In genomic region chr3:55227214-55227581, GRCm38 (mm10) we compare ENCODE assay signal across 10 mouse cellular contexts. TPM values are rescaled to one million over a fixed set of nuclear protein-coding genes. Genes with fewer than 3 reads are reported as not detected.
A peak's percentile ranks its signal among the peaks of the same experiment; 100 is the strongest.
DNase-seq lines count a peak whose midpoint lies in the region; ATAC-seq and TF ChIP-seq lines count a peak whose summit lies in the region.
"Had no signal": no experiment of that assay in that cellular context is flagged by ENCODE, and none has a peak within 500 bp of the region (broad histone marks: within the 10 kb centered on the region; RNA-seq: fewer than 3 reads in every experiment).

No protein-coding gene starts in this region.

- H3K27ac ChIP-seq in bone marrow macrophage, adult 2 months (ENCODE audit: insufficient read depth, low read depth, low read length) = no peak overlapping the region
- H3K27ac ChIP-seq in embryonic facial prominence, embryonic 14.5 days (replicated peaks; ENCODE audit: low read depth, low read length) = no peak overlapping the region
- no peak overlapping the region for H3K27ac ChIP-seq in hindbrain, embryonic 14.5 days
- H3K27ac ChIP-seq in midbrain, embryonic 12.5 days (replicated peaks) = no peak overlapping the region
- no peak overlapping the region for H3K27ac ChIP-seq in liver, postnatal 0 days (ENCODE audit: low read depth)

- H3K9ac ChIP-seq in embryonic facial prominence, embryonic 14.5 days (ENCODE audit: low read depth, low read length) = no peak overlapping the region
- H3K9ac ChIP-seq in hindbrain, embryonic 14.5 days = no peak overlapping the region
- no peak overlapping the region for H3K9ac ChIP-seq in midbrain, embryonic 12.5 days (replicated peaks)
- H3K9ac ChIP-seq in liver, postnatal 0 days (replicated peaks) = no peak overlapping the region

- peak overlapping the region; percentile 27; the same call in 1 of the 2 replicates for H3K4me3 ChIP-seq in bone marrow macrophage, adult 2 months (ENCODE audit: insufficient read depth, low read length)
- H3K4me3 ChIP-seq in embryonic facial prominence, embryonic 14.5 days (ENCODE audit: low read depth, low read length) = no peak overlapping the region
- no peak overlapping the region for H3K4me3 ChIP-seq in hindbrain, embryonic 14.5 days (replicated peaks; ENCODE audit: low read length)
- H3K4me3 ChIP-seq in midbrain, embryonic 12.5 days = 0 out of 2 replicates have a peak overlapping the region, but pooled peaks have one; percentile 14
- no peak overlapping the region for H3K4me3 ChIP-seq in liver, postnatal 0 days (ENCODE audit: low read depth, low read length)

- peaks cover 5% of the 10 kb centered on the region; the same call in 1 of the 2 replicates for H3K9me3 ChIP-seq in embryonic facial prominence, embryonic 14.5 days (ENCODE audit: control insufficient read depth, low read length)
- H3K9me3 ChIP-seq in hindbrain, embryonic 14.5 days (ENCODE audit: control insufficient read depth, low read length) = peaks cover 9% of the 10 kb centered on the region; the same call in 1 of the 2 replicates
- no peaks in the 10 kb centered on the region for H3K9me3 ChIP-seq in midbrain, embryonic 12.5 days
- no peaks in the 10 kb centered on the region for H3K9me3 ChIP-seq in liver, postnatal 0 days (ENCODE audit: low read length)

- peak; percentile 42; the same call in 1 of the 2 replicates for ATAC-seq in embryonic facial prominence, embryonic 14.5 days (ENCODE audit: low read depth)
- ATAC-seq in hindbrain, embryonic 14.5 days (ENCODE audit: low FRiP score) = no peak
- ATAC-seq in midbrain, embryonic 12.5 days (ENCODE audit: low FRiP score, low read depth) = peak; percentile 35; the same call in 1 of the 2 replicates
- ATAC-seq in liver, postnatal 0 days = no peak

- DNase-seq in embryonic facial prominence, embryonic 14.5 days (ENCODE audit: low spot score) = no peak
- no peak for DNase-seq in hindbrain, embryonic 14.5 days (ENCODE audit: low spot score)
- DNase-seq in urinary bladder, postnatal 25 days (ENCODE audit: low spot score) = no peak
- DNase-seq in thymus, postnatal 36 days = no peak
- no peak for DNase-seq in liver, postnatal 0 days
- DNase-seq: cerebellum, postnatal 36 days; kidney, adult 18-20 months had no signal

- no peak for TF ChIP-seq CTCF in bone marrow macrophage, adult 2 months (IDR thresholded peaks at IDR 0.05; ENCODE audit: low read depth, low read length)
- TF ChIP-seq CTCF in liver, postnatal 0 days (IDR thresholded peaks at IDR 0.05; ENCODE audit: low read depth) = no peak

- H3K4me2 ChIP-seq in embryonic facial prominence, embryonic 14.5 days (ENCODE audit: low read depth, low read length) = peak overlapping the region; percentile 35; the same call in 1 of the 2 replicates
- peak overlapping the region; percentile 41 for H3K4me2 ChIP-seq in hindbrain, embryonic 14.5 days (replicated peaks)
- peak overlapping the region; percentile 44 for H3K4me2 ChIP-seq in midbrain, embryonic 12.5 days (replicated peaks)
- H3K4me2 ChIP-seq in liver, postnatal 0 days (ENCODE audit: low read depth, low read length) = no peak overlapping the region

- no peak for TF ChIP-seq EP300 in liver, postnatal 0 days (IDR thresholded peaks at IDR 0.05; ENCODE audit: low read depth)

- no peak for TF ChIP-seq POLR2A in bone marrow macrophage, adult 2 months (IDR thresholded peaks at IDR 0.05; ENCODE audit: borderline replicate concordance, low read depth, low read length)

- 0 out of 2 replicates have a peak, but pooled peaks cover 3% of the 10 kb centered on the region for H3K27me3 ChIP-seq in embryonic facial prominence, embryonic 14.5 days (replicated peaks; ENCODE audit: control insufficient read depth, insufficient read depth, low read length)
- H3K27me3 ChIP-seq in hindbrain, embryonic 14.5 days (ENCODE audit: control insufficient read depth, insufficient read depth, low read length) = no peaks in the 10 kb centered on the region
- no peaks in the 10 kb centered on the region for H3K27me3 ChIP-seq in midbrain, embryonic 12.5 days
- no peaks in the 10 kb centered on the region for H3K27me3 ChIP-seq in liver, postnatal 0 days (ENCODE audit: insufficient read depth, low read length)

- H3K4me1 ChIP-seq in bone marrow macrophage, adult 2 months (ENCODE audit: control insufficient read depth, insufficient read depth, low read length) = peaks cover 10% of the 10 kb centered on the region
- H3K4me1 ChIP-seq in embryonic facial prominence, embryonic 14.5 days (ENCODE audit: control insufficient read depth, insufficient read depth, low read length) = peaks cover 9% of the 10 kb centered on the region; the same call in 1 of the 2 replicates
- H3K4me1 ChIP-seq in hindbrain, embryonic 14.5 days (replicated peaks; ENCODE audit: control insufficient read depth, insufficient read depth, low read length) = no peaks in the 10 kb centered on the region
- peaks cover 13% of the 10 kb centered on the region for H3K4me1 ChIP-seq in midbrain, embryonic 12.5 days
- H3K4me1 ChIP-seq in liver, postnatal 0 days (ENCODE audit: insufficient read depth) = no peaks in the 10 kb centered on the region

- 21% methylated on average over 4 of the region's 4 CpGs for WGBS in embryonic facial prominence, embryonic 14.5 days
- WGBS in hindbrain, embryonic 14.5 days = 38% methylated on average over 4 of the region's 4 CpGs
- 16% methylated on average over 4 of the region's 4 CpGs for WGBS in midbrain, embryonic 12.5 days
- WGBS in liver, postnatal 0 days (ENCODE audit: insufficient replicate concordance) = 16% methylated on average over 4 of the region's 4 CpGs

- no peaks in the 10 kb centered on the region for H3K36me3 ChIP-seq in embryonic facial prominence, embryonic 14.5 days (ENCODE audit: control insufficient read depth, insufficient read depth, low read length)
- no peaks in the 10 kb centered on the region for H3K36me3 ChIP-seq in hindbrain, embryonic 14.5 days (replicated peaks; ENCODE audit: control insufficient read depth, insufficient read depth)
- H3K36me3 ChIP-seq in midbrain, embryonic 12.5 days = no peaks in the 10 kb centered on the region
- H3K36me3 ChIP-seq in liver, postnatal 0 days (replicated peaks; ENCODE audit: insufficient read depth, low read length) = no peaks in the 10 kb centered on the region

RNA-seq across cellular contexts. Expression of gene Dclk1, which starts 15.0 kb away (rescaled TPM):
- 1.0 and 1.3 TPM in 2 replicates for polyA plus RNA-seq in bone marrow macrophage, adult 2 months (2012; ENCODE audit: insufficient read depth, insufficient read length, missing spikeins)
- polyA plus RNA-seq in embryonic facial prominence, embryonic 14.5 days (2014; fragmentation: Nextera tagmentation; extraction: Ambion mirVana) = 73.7 and 75.0 TPM in 2 replicates
- 256 and 290 TPM in 2 replicates for polyA plus RNA-seq in hindbrain, embryonic 14.5 days (2014; fragmentation: Nextera tagmentation; extraction: Ambion mirVana)
- 157 and 165 TPM in 2 replicates for polyA plus RNA-seq in midbrain, embryonic 12.5 days (2016; fragmentation: Nextera tagmentation; extraction: Ambion mirVana)
- polyA plus RNA-seq in liver, postnatal 0 days (2015; fragmentation: Nextera tagmentation; extraction: Ambion mirVana) = 0.11 and 0.28 TPM in 2 replicates

RNA-seq across cellular contexts. Expression of gene Sohlh2, which starts 45.4 kb away (rescaled TPM):
- polyA plus RNA-seq in bone marrow macrophage, adult 2 months (2012; ENCODE audit: insufficient read depth, insufficient read length, missing spikeins) = not detected in 2 replicates
- 0.15 TPM in 1 of 2 replicates, not detected in the other for polyA plus RNA-seq in embryonic facial prominence, embryonic 14.5 days (2014; fragmentation: Nextera tagmentation; extraction: Ambion mirVana)
- 0.13 TPM in 1 of 2 replicates, not detected in the other for polyA plus RNA-seq in hindbrain, embryonic 14.5 days (2014; fragmentation: Nextera tagmentation; extraction: Ambion mirVana)
- polyA plus RNA-seq in midbrain, embryonic 12.5 days (2016; fragmentation: Nextera tagmentation; extraction: Ambion mirVana) = not detected in 2 replicates
- not detected in 2 replicates for polyA plus RNA-seq in liver, postnatal 0 days (2015; fragmentation: Nextera tagmentation; extraction: Ambion mirVana)
- polyA plus RNA-seq: liver, embryonic 16.5 days had no signal

Comparison
In these comparisons a context has a peak if more than half of its experiments do, and no peak if none do; other contexts are left out.
1. H3K4me3 ChIP-seq: peak in bone marrow macrophage, adult 2 months (single experiment) and midbrain, embryonic 12.5 days (single experiment); none in embryonic facial prominence, embryonic 14.5 days (single experiment), hindbrain, embryonic 14.5 days (single experiment) and liver, postnatal 0 days (single experiment).
2. ATAC-seq: peak in embryonic facial prominence, embryonic 14.5 days (single experiment) and midbrain, embryonic 12.5 days (single experiment); none in hindbrain, embryonic 14.5 days (single experiment) and liver, postnatal 0 days (single experiment).
3. RNA of gene Dclk1, which starts 15.0 kb away (polyA plus RNA-seq): 256 to 290 TPM in hindbrain, embryonic 14.5 days, 157 to 165 TPM in midbrain, embryonic 12.5 days and 73.7 to 75.0 TPM in embryonic facial prominence, embryonic 14.5 days; 1.0 to 1.3 TPM in bone marrow macrophage, adult 2 months and 0.11 to 0.28 TPM in liver, postnatal 0 days; every median in the first group is over 10 times any median in the second.